Mouse (Mus musculus) kidney, postnatal 10 days (tissue): ENCODE data around the gene H2afy.

Source experiments
- DNase-seq: peaks from one replicate; pipeline ENCODE4 v3.0.0; 2021; ENCODE audit warnings: mixed read lengths

H2afy gene

GRCm38 (mm10) chr13:56144021-56144420 lies 7.9 kb upstream of the H2afy start:
- DNase-seq, result peak; percentile 56

DNA sequence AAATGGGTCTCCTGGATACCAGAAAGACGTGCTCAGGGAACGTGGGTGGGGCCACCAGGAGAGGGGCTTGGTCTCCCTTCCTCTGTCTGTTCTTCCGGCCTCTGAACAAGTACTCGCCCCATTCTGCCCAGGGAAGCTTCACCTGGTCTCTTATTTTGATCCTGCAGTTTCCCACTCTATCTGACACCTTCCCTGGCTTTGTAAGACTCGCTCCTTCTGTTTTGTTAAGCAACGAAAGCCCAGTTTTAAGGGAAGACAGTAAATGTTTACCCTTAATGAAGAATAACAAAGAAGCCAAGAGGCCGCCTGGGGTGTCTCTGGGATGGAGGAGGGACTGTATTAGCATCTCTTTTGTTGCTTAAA lies 7.0 kb upstream of the H2afy start:
- DNase-seq, result no peak

DNA sequence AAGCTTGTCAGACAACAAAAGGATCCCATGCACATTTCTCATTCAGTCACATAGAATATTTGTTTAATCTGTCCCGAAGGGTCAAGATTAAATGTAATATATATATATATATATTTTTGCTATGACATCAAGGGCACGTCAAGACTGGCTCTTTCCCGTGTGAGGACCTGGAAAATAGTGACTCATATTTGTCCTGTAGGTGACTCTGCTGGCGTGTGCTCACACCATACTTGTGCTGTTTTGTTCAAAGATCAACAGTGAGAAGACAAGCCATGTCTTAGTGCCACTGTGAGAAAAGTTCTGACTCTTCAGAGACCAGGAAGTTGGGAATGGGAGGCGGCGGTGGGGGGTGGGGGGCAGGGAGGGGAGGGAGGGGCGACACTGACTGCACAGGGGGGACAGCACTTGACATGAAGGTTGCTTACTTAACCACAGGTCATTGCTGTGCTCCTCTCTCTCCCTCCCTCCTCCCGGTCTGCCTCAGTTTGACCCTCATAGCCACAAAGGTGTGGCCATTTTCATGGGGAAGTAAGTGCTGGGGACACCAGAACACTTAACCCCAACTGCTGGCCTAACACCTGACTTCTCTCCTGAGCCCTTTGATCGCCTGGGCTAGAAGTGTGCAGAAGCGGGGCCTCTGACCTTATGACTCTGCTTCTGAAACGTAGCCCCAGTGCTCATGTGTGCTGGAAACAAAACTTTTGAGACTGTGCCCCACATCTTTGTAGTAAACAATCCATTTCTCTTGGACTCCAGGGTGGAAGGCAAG lies 6.4 kb upstream of the H2afy start:
- DNase-seq, result no peak

DNA sequence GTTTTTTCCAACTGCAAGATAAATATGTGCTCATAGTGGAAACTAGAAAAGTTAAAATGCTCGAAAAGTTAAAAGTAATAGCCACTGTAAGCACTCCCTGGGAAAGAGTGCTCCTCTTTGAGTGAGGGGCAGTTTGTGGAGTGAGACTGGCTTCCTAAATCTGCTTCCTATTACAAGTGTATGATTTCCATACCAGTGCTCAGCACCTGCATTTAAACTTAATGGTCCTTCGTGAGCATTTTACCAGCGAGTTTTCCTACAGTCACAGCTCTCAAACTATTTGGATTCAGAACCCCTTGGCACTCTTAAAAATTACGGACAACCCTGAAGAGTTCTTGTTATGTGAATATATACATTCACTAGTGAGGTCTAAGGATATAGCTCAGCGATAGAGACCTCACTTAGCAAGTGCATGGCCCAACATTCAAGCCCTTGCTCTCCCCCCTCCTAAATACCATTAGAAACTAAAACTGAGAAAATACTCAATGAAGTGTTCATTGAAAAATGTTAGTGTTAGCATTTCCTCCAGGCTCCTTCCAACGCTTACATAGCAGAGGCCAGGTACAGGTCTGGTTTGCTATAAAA lies 3.1 kb upstream of the H2afy start:
- DNase-seq, result no peak

DNA sequence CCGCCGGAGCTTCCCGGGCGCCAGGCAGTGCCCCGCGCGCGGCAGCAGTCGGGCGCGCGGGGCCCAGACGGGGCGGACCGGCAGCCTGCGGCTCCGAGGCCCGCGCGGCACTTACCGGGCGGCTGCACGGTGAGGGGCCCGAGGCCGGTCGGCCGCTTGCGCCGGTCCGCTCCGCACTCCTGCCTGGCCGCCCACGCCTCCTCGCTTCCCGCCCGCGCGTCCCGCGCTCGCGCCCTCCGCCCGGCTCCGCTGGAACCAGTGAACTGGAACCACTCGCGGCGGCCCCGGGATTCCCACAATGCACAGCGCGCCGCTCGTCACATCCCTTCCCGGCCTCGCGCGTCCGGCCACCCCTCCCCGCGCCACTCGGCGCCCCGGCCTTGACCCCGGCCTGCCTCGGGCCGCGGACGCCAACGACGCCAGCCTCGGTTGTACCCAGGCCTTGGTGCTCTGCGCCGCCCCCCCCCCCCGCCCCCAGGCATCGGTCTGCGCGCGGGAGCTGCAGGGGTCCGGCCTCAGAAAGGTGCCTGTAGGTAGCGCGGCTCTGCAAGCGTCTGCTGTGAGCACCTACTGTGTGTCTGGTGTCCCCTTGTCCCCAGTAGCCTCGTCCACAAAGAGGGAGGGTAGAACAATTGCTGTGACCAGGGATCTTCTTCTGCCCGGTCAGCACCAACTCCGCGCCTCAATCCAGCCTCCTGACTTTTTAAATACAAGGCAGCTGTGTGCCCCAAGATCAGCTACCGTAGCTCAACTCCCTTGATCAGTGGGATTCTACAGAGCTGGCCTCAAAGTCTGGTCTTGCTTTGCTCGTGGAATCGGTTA lies 719 bp downstream of the H2afy start:
- peak; percentile 95 for DNase-seq

- peak; percentile 61 for DNase-seq
These were observed 1.5 kb downstream of the H2afy start for GRCm38 (mm10) chr13:56134631-56135181.

DNA sequence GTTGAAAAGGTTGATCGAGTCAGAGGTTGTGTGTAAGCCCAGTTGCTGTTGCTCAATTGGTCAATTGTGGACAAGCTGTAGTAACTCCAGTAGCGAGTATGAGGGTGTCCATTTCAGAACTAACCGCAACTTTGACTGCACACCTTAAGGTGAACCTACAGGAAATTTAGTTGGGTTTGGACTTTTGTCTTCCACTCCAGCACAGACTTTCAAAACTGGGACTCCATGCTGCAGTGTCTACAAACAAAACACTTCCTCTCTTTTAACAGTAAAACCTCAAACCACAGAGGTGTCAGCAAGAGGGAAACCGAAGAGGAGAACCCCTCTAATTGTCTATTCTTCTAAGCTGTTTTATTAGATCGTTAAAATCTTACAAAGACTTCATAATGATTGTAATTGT lies 2.1 kb downstream of the H2afy start:
- no peak for DNase-seq

DNA sequence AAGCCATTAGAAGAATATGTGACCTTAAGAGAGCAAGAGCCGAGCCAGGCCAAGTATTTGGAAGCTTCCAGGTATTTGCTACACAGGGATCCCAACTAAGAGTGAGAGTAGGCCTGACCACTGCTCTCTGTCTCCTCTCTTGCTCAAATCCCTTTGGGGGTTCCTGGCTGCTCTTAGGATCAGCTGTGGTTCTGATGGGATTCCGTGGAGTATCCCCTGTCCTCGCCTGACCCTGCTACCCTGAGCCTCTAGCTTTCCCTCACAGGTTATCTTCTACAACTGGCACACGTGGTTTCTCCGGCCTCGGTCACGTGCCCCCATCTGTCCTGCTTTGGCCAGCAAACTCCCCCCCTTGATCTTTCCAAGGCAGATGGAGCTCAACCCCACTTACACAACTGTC lies 3.2 kb downstream of the H2afy start:
- no peak for DNase-seq

- no peak for DNase-seq
These were observed 3.7 kb downstream of the H2afy start for GRCm38 (mm10) chr13:56132326-56132936.

GRCm38 (mm10) chr13:56130544-56130943 lies 5.6 kb downstream of the H2afy start:
- DNase-seq, result no peak

- no peak for DNase-seq
These were observed 6.6 kb downstream of the H2afy start for GRCm38 (mm10) chr13:56129578-56129977.

DNA sequence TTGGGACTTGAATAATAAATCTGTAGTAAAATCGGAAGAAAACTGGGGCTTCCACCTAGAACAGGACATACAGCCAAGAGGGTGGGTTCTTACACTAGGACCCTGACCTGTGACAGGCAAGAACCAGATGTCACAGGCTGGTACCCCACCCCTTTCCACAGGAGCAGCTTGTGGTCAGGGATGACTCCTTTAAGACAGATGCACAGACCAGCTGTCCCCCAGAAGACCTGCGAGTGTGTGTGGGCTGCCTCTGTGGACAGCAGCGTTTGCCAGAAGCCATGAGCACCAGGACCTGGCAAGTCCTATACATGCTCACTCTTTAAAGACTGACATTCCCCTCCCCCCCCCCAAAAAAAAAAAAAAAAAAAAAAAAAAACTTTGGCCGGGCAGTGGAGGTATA lies 7.1 kb downstream of the H2afy start:
- no peak for DNase-seq

GRCm38 (mm10) chr13:56125632-56126031 lies 10.5 kb downstream of the H2afy start:
- DNase-seq, result no peak

DNA sequence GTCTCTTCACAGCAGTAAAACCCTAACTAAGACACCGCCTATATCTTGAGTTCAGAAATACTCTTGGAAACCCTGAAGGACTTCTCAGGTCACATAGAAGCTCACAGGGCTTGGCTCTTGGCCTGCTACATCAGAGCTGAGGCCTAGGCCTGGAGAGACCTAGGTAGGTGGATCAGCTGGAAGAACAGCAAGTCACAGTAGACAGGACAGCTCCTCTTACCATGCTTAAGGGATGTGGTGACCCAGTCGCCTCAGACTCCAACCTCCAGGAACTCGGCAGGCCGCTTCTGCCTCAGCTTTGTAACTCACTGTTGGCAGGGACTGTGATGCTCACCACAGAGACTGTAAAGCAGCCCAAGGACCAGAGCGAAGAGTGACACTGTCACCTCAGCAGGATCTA lies 13.1 kb downstream of the H2afy start:
- DNase-seq, result no peak

GRCm38 (mm10) chr13:56117991-56118765 lies 18.0 kb downstream of the H2afy start:
- no peak for DNase-seq

- DNase-seq, result no peak
These were observed 20.3 kb downstream of the H2afy start for GRCm38 (mm10) chr13:56115906-56116305.

- peak; percentile 55 for DNase-seq
These were observed 20.8 kb downstream of the H2afy start for GRCm38 (mm10) chr13:56115386-56115785.

DNA sequence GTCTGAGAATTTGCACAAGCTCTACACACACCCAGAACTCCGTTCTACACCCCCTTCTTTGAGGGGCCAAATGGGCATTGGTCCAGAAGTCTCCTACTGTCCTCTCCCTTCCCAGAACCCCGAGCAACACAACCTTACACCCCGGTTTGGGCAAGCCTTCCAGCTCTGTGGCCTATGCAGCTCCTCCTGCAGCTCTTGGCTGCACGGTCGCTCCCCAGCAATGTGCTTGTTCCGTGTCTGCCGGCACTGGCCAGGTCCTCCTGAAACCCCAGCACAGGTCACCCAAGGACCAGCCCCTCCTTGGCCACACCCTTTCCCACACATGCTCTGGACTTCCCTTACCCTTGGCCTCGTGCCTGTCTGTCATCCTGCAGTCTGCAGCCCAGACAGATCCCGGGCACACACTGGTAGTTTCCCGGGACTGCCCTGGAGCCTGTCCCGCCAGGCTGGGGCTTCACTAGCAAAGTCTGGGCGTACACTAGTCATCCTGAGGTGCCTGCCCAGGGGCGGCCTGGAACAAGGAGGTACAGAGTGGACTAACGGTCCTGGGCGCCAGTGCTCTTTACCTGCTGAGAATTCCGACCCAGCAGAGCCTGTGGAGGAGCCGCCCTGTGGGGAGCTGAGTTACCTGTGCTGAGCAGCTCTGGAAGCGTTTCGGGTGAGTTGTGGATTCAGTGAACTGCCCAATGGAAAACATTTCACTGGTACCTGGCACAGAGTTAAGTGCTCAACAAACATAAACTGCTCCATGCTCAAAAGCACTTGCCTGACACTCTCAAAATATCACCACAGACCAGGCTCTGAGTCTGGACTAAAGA lies 22.5 kb downstream of the H2afy start:
- DNase-seq, result peak; percentile 64

- no peak for DNase-seq
These were observed 23.2 kb downstream of the H2afy start for GRCm38 (mm10) chr13:56112980-56113379.

DNA sequence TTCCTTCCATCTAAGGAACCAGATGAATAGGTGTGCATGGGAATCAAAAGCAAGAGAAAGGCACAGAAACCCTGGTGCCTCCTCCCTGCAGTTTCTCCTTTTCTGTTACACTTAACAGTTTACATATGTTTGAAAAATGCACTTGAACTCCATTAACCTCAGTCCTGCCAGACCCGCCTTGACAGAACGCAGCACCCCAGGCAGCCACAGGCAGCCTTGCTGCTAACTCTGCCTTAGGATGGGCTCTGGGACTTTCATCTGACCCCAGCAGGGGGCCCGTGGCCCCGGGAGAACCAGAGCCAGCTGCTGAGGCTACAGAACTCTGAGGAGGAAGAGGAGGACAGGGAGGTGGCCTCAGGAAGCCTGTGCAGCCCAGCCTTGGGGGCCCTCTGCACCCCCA lies 23.7 kb downstream of the H2afy start:
- DNase-seq, result peak; percentile 54

GRCm38 (mm10) chr13:56111601-56112000 lies 24.6 kb downstream of the H2afy start:
- no peak for DNase-seq
